In genomic region chr19:44588036-44588435, GRCm38 (mm10) we compare ENCODE assay signal across 22 mouse cellular contexts. TPM values are rescaled to one million over a fixed set of nuclear protein-coding genes. Genes with fewer than 3 reads are reported as not detected.
DNase-seq lines count a peak whose midpoint lies in the region; ATAC-seq lines count a peak whose summit lies in the region.
"Had no signal": no experiment of that assay in that cellular context is flagged by ENCODE, and none has a peak within 500 bp of the region (broad histone marks: within the 10 kb centered on the region; RNA-seq: fewer than 3 reads in every experiment).

No protein-coding gene starts in this region.

- ATAC-seq in forebrain, embryonic 13.5 days, result no peak
- ATAC-seq: activated CD4-positive, CD25-positive, alpha-beta regulatory T cell, adult 4 months; CD4-positive, CD25-positive, alpha-beta regulatory T cell, adult 4 months; Patski had no signal

- WGBS in forebrain, embryonic 13.5 days, result 41% methylated on average over 4 of the region's 4 CpGs

- H3K36me3 ChIP-seq in forebrain, embryonic 13.5 days (ENCODE audit: poor library complexity, severe bottlenecking), result no peaks in the 10 kb centered on the region
- H3K36me3 ChIP-seq: G1E had no signal

- no peak overlapping the region for H3K4me3 ChIP-seq in forebrain, embryonic 13.5 days

- H3K4me2 ChIP-seq in forebrain, embryonic 13.5 days, result no peak overlapping the region

- DNase-seq in ES-CJ7 (ENCODE audit: low read depth, low spot score) (peak; percentile 50), R1 (ENCODE audit: low read depth, low spot score) (peak; percentile 66)
- no peak for DNase-seq in kidney, postnatal 4 days
- DNase-seq: adrenal gland, adult 2 months; adrenal gland, adult 8-10 months; adrenal gland, postnatal 10 days; adrenal gland, postnatal 14 days; adrenal gland, postnatal 25 days; adrenal gland, postnatal 36 days; B cell, adult 2 months; cerebellum, adult 11 months; cerebellum, adult 11-12 months; cerebellum, adult 18-20 months; cerebellum, adult 2 months; cerebellum, adult 8-10 months had no signal

- H3K27ac ChIP-seq in forebrain, embryonic 13.5 days, result no peak overlapping the region

- H3K9me3 ChIP-seq in forebrain, embryonic 13.5 days (replicated peaks), result no peaks in the 10 kb centered on the region
- H3K9me3 ChIP-seq: G1E had no signal

- peaks cover 58% of the 10 kb centered on the region for H3K27me3 ChIP-seq in forebrain, embryonic 13.5 days
- H3K27me3 ChIP-seq: Patski had no signal

- H3K9ac ChIP-seq in forebrain, embryonic 13.5 days, result no peak overlapping the region

- H3K4me1 ChIP-seq in forebrain, embryonic 13.5 days, result no peaks in the 10 kb centered on the region

RNA-seq across cellular contexts. Expression of gene Hif1an, which starts 25.4 kb away (rescaled TPM):
- 32.5 and 37.2 TPM in 2 replicates for polyA plus RNA-seq in forebrain, embryonic 13.5 days (2015; fragmentation: Nextera tagmentation; extraction: Ambion mirVana)

RNA-seq across cellular contexts. Expression of gene Ndufb8, which starts 32.8 kb away (rescaled TPM):
- 441 and 467 TPM in 2 replicates for polyA plus RNA-seq in forebrain, embryonic 13.5 days (2015; fragmentation: Nextera tagmentation; extraction: Ambion mirVana)

RNA-seq across cellular contexts. Expression of gene Gm20538, which starts 35.4 kb away (rescaled TPM):
- not detected in 2 replicates for polyA plus RNA-seq in forebrain, embryonic 13.5 days (2015; fragmentation: Nextera tagmentation; extraction: Ambion mirVana)
- polyA plus RNA-seq: adrenal gland, adult 2 months; brain, embryonic 14.5 days; C2C12; CD4-positive, CD25-positive, alpha-beta regulatory T cell, adult 4 months; cerebellum, adult 2 months; G1E; Patski had no signal

RNA-seq across cellular contexts. Expression of gene Sec31b, which starts 42.4 kb away (rescaled TPM):
- 0.15 and 0.40 TPM in 2 replicates for polyA plus RNA-seq in forebrain, embryonic 13.5 days (2015; fragmentation: Nextera tagmentation; extraction: Ambion mirVana)

Comparison
In these comparisons a context has a peak if more than half of its experiments do, and no peak if none do; other contexts are left out.
1. DNase-seq: peak in ES-CJ7 (single experiment) and R1 (single experiment); none in kidney, postnatal 4 days (0 of 2).